Mouse (Mus musculus) gastrocnemius, adult 8-10 months (tissue): ENCODE results near the gene Tmem255a. TPM values are rescaled to one million over a fixed set of nuclear protein-coding genes. Genes with fewer than 3 reads are reported as not detected.

Experiments
- DNase-seq, 2 experiments: peaks; one replicate each; pipeline ENCODE4 v3.0.0; 2022; ENCODE audit warnings: low spot score in 2 of 2
- total RNA-seq, 4 experiments: library from RNA; stranded (reverse); gene quantifications; 2 replicates each; pipeline ENCODE4 v1.2.4; 2022

Gene Tmem255a
- total RNA-seq, result under 1 TPM; 0.34 to 0.48 (median 0.42) TPM

DNA sequence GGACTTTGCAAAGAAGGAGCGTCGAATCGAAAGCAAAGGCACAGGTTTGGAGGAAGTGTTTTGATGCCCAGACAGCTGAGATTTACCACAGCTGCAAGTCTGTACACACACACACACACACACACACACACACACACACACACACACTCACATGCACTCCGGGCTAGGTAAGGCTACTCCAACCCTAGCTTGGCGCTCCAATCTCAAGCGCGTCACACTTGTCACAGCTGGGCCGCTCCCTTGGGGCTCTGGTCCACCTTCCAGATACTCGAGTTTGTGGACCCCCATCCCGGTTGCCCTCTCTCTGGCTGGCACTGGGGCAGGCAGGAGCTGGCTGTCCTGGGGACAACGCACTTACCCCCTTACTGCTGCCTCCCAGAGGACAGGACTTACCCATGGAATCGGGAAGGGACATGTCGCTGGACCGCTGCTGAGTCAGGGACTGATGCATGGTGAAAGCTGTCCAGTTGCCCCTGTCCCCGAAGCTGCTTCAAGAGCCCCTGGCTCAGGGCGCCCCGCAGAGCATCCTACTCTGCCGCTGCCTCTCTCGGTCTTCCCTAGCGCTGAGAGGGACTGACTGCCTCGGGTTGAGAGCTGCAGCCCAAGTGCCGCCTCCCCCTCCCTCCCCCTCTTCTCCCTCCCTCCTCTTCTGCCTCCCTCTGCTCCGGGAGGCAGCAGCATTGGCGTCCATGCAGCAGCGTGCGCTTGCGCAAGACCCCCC lies at the start of gene Tmem255a:
Tmem255a (minus strand) TSS at position 589 of the 721 bp plus-strand sequence.
- DNase-seq, result no peak

DNA sequence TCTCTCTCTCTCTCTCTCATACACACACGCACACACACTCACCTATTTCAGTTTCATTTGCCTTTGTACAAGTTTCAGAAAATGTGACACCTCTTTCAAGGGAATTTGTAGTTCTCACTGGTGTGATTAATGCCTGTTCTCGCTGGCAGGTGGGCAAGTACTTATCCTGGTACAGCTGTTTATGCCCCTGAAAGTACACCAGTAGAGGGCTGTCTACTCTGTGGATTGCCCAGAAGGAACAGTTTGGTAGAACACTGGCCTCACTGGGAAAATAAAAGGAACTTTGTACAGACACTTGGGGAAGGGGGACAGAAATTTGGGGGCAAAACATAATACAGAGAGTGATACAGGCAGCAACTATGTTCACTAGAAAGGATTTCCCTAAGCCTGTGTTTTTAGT lies 7.4 kb upstream of the Tmem255a start:
- no peak for DNase-seq

- no peak for DNase-seq
These were observed 1.8 kb downstream of the Tmem255a start for GRCm38 (mm10) chrX:38250352-38250950.

- DNase-seq, result peak in 1 of 2 experiments; percentile 24
These were observed 2.4 kb downstream of the Tmem255a start for GRCm38 (mm10) chrX:38249640-38250351.

- no peak for DNase-seq
These were observed 4.6 kb downstream of the Tmem255a start for GRCm38 (mm10) chrX:38247601-38248000.

DNA sequence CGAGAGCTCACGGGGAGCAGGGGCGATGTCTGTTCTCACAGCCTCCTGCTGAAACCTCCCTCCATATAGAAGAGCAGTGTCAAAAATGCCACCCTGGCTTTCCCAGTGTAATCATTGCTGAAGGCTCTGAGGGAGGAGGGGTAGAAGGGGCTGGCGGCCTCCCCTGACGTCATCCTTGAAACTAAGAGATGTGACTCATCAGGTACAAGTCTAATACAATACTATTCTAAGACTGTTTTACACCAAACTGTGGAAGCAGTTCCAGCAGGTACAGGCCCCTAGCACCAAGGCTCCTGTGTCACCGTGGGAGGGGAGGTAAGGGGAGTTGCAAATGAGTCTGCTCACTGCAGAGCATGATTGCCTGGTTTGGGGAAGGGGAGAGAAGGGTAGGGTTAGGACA lies 5.1 kb downstream of the Tmem255a start:
- no peak for DNase-seq

DNA sequence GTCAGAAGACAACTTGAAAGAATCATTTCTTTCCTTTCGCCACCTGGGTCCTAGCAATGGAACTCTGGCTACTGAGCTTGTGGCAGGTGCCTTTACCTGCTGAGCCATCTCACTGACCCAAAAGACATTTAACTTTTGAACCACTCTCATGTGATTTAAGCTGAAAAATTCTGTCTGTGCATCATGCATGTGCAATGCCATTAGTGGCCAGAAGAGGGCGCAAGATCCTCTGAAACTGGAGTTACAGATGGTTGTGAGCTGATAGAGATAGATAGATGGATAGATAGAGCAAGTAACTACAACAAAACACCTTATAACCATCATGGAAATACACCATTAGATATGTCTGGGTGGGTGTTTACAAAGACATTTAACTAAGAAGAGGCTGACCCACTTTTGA lies 14.5 kb downstream of the Tmem255a start:
- DNase-seq, result no peak

DNA sequence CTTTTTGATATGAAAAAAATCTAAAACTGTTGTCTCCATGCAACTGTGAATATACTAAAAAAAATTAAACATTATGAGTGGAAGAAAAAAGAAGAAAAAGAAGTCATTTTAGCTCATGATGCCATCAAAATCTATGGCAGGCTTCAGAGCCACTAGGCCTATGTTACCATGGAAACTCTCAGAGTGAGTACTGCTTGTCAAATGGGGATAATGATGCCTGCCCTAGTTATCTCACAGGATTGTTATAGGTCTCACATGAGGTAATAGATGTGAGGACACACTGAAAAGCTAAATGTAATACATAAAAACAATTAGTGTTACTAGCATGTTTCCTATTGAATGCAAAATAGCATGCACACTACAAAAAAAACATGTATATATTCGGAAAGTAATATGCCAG lies 22.4 kb downstream of the Tmem255a start:
- DNase-seq, result no peak

DNA sequence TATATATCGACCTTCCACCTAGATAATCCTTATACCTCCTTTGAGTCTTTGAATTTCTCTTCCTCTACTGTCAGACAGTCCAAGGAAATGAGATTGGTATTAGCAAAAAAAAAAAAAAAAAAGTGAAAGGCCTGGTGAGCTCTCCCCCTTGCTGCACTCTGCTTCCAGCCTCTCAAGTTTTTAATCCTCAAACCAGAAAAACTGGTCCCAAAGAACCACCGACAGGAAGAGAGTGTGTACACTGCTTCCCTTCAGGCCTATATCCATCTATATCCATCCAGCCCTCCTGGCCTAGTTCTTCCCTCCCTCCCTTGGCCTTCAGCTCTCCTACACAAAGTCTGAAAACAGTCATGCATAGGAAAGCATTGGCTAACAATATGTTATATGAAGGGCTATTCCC lies 29.5 kb downstream of the Tmem255a start:
- DNase-seq, result no peak

DNA sequence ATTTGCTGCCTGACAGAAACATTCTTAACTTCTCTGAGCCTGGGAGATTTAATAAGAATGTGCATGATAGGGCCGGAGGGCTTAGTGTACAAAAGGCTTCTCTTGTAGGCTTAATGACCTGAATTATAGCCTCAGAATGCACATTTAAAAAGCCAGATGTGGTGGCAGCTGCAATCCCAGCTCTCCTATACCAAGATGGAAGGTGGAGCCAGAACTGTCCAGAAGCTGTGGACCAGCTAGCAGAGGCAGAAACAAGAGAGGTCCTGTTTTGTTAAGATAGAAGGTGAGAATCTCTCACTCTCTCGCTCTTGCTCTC lies 34.6 kb downstream of the Tmem255a start:
- no peak for DNase-seq

- no peak for DNase-seq
These were observed 35.1 kb downstream of the Tmem255a start for GRCm38 (mm10) chrX:38216986-38217675.

DNA sequence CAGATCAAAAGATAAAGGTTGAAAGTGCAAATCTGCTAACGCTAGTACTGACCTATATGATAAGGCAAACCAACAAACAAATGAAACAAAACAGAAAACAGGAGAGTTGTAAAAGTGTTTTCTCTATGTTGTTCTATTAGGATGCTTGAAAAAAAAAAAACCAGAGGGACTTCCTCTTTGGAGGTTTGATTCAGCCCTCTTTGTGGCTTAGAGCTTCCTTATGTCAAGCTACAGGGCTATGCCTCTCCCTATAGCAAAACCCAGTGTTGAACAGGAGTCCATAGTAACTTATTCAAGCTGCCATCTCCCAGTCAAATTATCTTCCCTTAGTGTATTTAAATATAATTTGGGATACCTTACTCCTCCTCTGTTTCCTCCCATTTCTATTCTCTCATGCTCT lies 44.8 kb downstream of the Tmem255a start:
- DNase-seq, result no peak

GRCm38 (mm10) chrX:38201816-38202215 lies 50.4 kb downstream of the Tmem255a start:
- DNase-seq, result no peak

DNA sequence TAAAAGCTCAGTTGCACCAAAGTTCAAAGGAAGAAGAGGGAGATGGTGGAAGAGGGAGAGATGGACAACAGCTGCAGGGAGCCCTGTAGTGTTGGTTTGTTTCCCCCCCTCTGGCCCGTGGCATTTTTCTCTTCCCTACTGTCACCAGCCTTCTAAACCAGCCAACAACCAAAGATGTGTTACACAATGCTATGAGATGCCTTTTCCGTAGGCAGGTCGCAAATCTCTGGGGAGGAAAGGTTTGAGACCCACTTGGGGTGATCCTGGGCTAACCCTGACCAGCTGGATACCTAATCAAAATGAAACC lies 61.8 kb downstream of the Tmem255a start:
- no peak for DNase-seq

- peak; percentile 68 to 78 for DNase-seq
These were observed 62.4 kb downstream of the Tmem255a start, which contains the start of gene Zbtb33 for GRCm38 (mm10) chrX:38189552-38190457. Zbtb33 (plus strand) TSS chrX:38189793.

- DNase-seq, result no peak
These were observed 66.7 kb downstream of the Tmem255a start for GRCm38 (mm10) chrX:38185520-38185919.

DNA sequence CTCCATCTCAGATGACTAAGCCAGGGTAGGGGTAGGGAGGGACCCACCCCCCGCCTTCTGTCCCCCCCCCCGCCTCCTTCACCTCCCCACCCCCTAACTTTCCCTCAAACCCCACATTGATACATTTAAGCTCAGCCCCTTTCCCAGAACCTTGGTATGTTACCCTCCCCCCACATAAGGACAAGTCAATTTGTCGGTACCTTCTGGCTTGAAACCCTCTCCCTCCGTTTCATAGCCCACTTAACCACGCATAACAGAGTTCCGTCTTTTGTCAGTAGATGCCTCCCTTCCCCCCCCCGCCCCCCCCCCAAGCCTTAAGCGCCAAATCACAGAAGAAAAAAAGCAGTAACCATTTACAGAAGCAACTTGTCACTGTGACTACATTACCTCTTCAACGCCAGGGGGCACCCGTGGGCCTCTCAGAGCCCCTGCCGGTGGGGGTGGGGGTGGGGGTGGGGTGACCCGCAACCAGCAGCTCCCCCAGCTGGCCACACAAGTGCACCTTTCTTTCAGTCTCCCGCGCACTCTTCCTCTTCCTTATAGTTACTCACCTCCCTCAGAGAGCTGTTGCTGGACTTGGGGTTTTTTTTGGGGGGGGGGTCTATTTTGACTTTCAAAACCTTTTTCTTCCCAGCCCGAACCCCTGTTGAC lies 70.5 kb downstream of the Tmem255a start:
- DNase-seq, result peak in 1 of 2 experiments; percentile 10

- no peak for DNase-seq
These were observed 71.3 kb downstream of the Tmem255a start for GRCm38 (mm10) chrX:38180656-38181607.

GRCm38 (mm10) chrX:38179891-38180310 lies 72.3 kb downstream of the Tmem255a start:
- DNase-seq, result peak in 1 of 2 experiments; percentile 15
